Mouse (Mus musculus): ENCODE results near the gene Prr15l. TPM values are rescaled to one million over a fixed set of nuclear protein-coding genes. Genes with fewer than 3 reads are reported as not detected.

The Prr15l gene
- polyA plus RNA-seq, 1 experiment from 2014 or later, result 0.16 TPM

- H3K4me1 ChIP-seq (ENCODE audit: control insufficient read depth, insufficient read depth, low read length), result no peaks in the 10 kb centered on the region
- WGBS, result 87% methylated on average over 10 of the region's 10 CpGs
- ATAC-seq (ENCODE audit: low FRiP score, low TSS enrichment) (no peak), DNase-seq (no peak)
- H3K36me3 ChIP-seq (ENCODE audit: control insufficient read depth, insufficient read depth, low read length), result peaks cover 63% of the 10 kb centered on the region
- H3K27me3 ChIP-seq (ENCODE audit: control insufficient read depth, insufficient read depth, low read length), result no peaks in the 10 kb centered on the region
- no peak overlapping the region for H3K4me3 ChIP-seq (replicated peaks; ENCODE audit: low read depth, low read length)
- no peak overlapping the region for H3K4me2 ChIP-seq (ENCODE audit: low read length)
- no peak overlapping the region for H3K27ac ChIP-seq (replicated peaks; ENCODE audit: low read depth, low read length)
- no peaks in the 10 kb centered on the region for H3K9me3 ChIP-seq (ENCODE audit: control insufficient read depth, low read length)
- H3K9ac ChIP-seq (replicated peaks; ENCODE audit: low read length), result no peak overlapping the region
Measured at GRCm38 (mm10) chr11:96952426-96952825, 24.5 kb downstream of the Prr15l start.

GRCm38 (mm10) chr11:96952896-96953295, 25.0 kb downstream of the Prr15l start:
- no peak for DNase-seq
- H3K9ac ChIP-seq (replicated peaks; ENCODE audit: low read length), result no peak overlapping the region
- no peak overlapping the region for H3K4me3 ChIP-seq (replicated peaks; ENCODE audit: low read depth, low read length)
- WGBS, result 87% methylated on average over 6 of the region's 6 CpGs
- no peak for ATAC-seq (ENCODE audit: low FRiP score, low TSS enrichment)
- H3K36me3 ChIP-seq (ENCODE audit: control insufficient read depth, insufficient read depth, low read length), result peaks cover 68% of the 10 kb centered on the region
- H3K4me1 ChIP-seq (ENCODE audit: control insufficient read depth, insufficient read depth, low read length), result no peaks in the 10 kb centered on the region
- H3K27ac ChIP-seq (replicated peaks; ENCODE audit: low read depth, low read length), result no peak overlapping the region
- H3K27me3 ChIP-seq (ENCODE audit: control insufficient read depth, insufficient read depth, low read length), result no peaks in the 10 kb centered on the region
- H3K9me3 ChIP-seq (ENCODE audit: control insufficient read depth, low read length), result no peaks in the 10 kb centered on the region
- H3K4me2 ChIP-seq (ENCODE audit: low read length), result no peak overlapping the region

- peaks cover 86% of the 10 kb centered on the region for H3K36me3 ChIP-seq (ENCODE audit: control insufficient read depth, insufficient read depth, low read length)
- H3K4me2 ChIP-seq (ENCODE audit: low read length), result no peak overlapping the region
- H3K9ac ChIP-seq (replicated peaks; ENCODE audit: low read length), result no peak overlapping the region
- H3K9me3 ChIP-seq (ENCODE audit: control insufficient read depth, low read length), result no peaks in the 10 kb centered on the region
- H3K27ac ChIP-seq (replicated peaks; ENCODE audit: low read depth, low read length), result no peak overlapping the region
- ATAC-seq (ENCODE audit: low FRiP score, low TSS enrichment) (no peak), DNase-seq (no peak)
- no peak overlapping the region for H3K4me3 ChIP-seq (replicated peaks; ENCODE audit: low read depth, low read length)
- no peaks in the 10 kb centered on the region for H3K27me3 ChIP-seq (ENCODE audit: control insufficient read depth, insufficient read depth, low read length)
- 95% methylated on average over 4 of the region's 4 CpGs for WGBS
- H3K4me1 ChIP-seq (ENCODE audit: control insufficient read depth, insufficient read depth, low read length), result no peaks in the 10 kb centered on the region
Measured at GRCm38 (mm10) chr11:96955094-96955493, 27.2 kb downstream of the Prr15l start.

GRCm38 (mm10) chr11:96956009-96956724, 28.3 kb downstream of the Prr15l start:
- DNase-seq, result peak; percentile 62
- Histone ChIP-seq H3K4me1 (ENCODE audit: control insufficient read depth, insufficient read depth, low read length) (no peaks in the 10 kb centered on the region), H3K4me3 (replicated peaks; ENCODE audit: low read depth, low read length) (no peak overlapping the region), H3K9me3 (ENCODE audit: control insufficient read depth, low read length) (no peaks in the 10 kb centered on the region), H3K27ac (replicated peaks; ENCODE audit: low read depth, low read length) (no peak overlapping the region), H3K4me2 (ENCODE audit: low read length) (no peak overlapping the region), H3K36me3 (ENCODE audit: control insufficient read depth, insufficient read depth, low read length) (peaks cover 92% of the 10 kb centered on the region), H3K27me3 (ENCODE audit: control insufficient read depth, insufficient read depth, low read length) (no peaks in the 10 kb centered on the region), H3K9ac (replicated peaks; ENCODE audit: low read length) (no peak overlapping the region)
- WGBS, result 63% methylated on average over 20 of the region's 20 CpGs
- ATAC-seq (ENCODE audit: low FRiP score, low TSS enrichment), result no peak

- Histone ChIP-seq H3K4me1 (ENCODE audit: control insufficient read depth, insufficient read depth, low read length) (no peaks in the 10 kb centered on the region), H3K27ac (replicated peaks; ENCODE audit: low read depth, low read length) (no peak overlapping the region), H3K9me3 (ENCODE audit: control insufficient read depth, low read length) (no peaks in the 10 kb centered on the region), H3K27me3 (ENCODE audit: control insufficient read depth, insufficient read depth, low read length) (no peaks in the 10 kb centered on the region), H3K4me2 (ENCODE audit: low read length) (no peak overlapping the region), H3K4me3 (replicated peaks; ENCODE audit: low read depth, low read length) (no peak overlapping the region), H3K36me3 (ENCODE audit: control insufficient read depth, insufficient read depth, low read length) (peaks cover 92% of the 10 kb centered on the region), H3K9ac (replicated peaks; ENCODE audit: low read length) (no peak overlapping the region)
- DNase-seq, result no peak
- WGBS, result 93% methylated on average over 10 of the region's 10 CpGs
- ATAC-seq (ENCODE audit: low FRiP score, low TSS enrichment), result no peak
Measured at GRCm38 (mm10) chr11:96957061-96957805, 29.3 kb downstream of the Prr15l start.

GRCm38 (mm10) chr11:96963580-96963979, 35.7 kb downstream of the Prr15l start:
- peak; percentile 89 for DNase-seq
- H3K9ac ChIP-seq (replicated peaks; ENCODE audit: low read length), result no peak overlapping the region
- no peaks in the 10 kb centered on the region for H3K9me3 ChIP-seq (ENCODE audit: control insufficient read depth, low read length)
- H3K4me3 ChIP-seq (replicated peaks; ENCODE audit: low read depth, low read length), result no peak overlapping the region
- ATAC-seq (ENCODE audit: low FRiP score, low TSS enrichment), result no peak
- H3K36me3 ChIP-seq (ENCODE audit: control insufficient read depth, insufficient read depth, low read length), result peaks cover 45% of the 10 kb centered on the region
- H3K27ac ChIP-seq (replicated peaks; ENCODE audit: low read depth, low read length), result no peak overlapping the region
- no peak overlapping the region for H3K4me2 ChIP-seq (ENCODE audit: low read length)
- no peaks in the 10 kb centered on the region for H3K4me1 ChIP-seq (ENCODE audit: control insufficient read depth, insufficient read depth, low read length)
- no peaks in the 10 kb centered on the region for H3K27me3 ChIP-seq (ENCODE audit: control insufficient read depth, insufficient read depth, low read length)
- 17% methylated on average over 8 of the region's 8 CpGs for WGBS

GRCm38 (mm10) chr11:96966172-96966571, 38.3 kb downstream of the Prr15l start:
- ATAC-seq (ENCODE audit: low FRiP score, low TSS enrichment), result no peak
- Histone ChIP-seq H3K9ac (replicated peaks; ENCODE audit: low read length) (no peak overlapping the region), H3K36me3 (ENCODE audit: control insufficient read depth, insufficient read depth, low read length) (peaks cover 20% of the 10 kb centered on the region), H3K27me3 (ENCODE audit: control insufficient read depth, insufficient read depth, low read length) (no peaks in the 10 kb centered on the region), H3K4me2 (ENCODE audit: low read length) (no peak overlapping the region), H3K4me3 (replicated peaks; ENCODE audit: low read depth, low read length) (no peak overlapping the region), H3K9me3 (ENCODE audit: control insufficient read depth, low read length) (no peaks in the 10 kb centered on the region), H3K4me1 (ENCODE audit: control insufficient read depth, insufficient read depth, low read length) (no peaks in the 10 kb centered on the region), H3K27ac (replicated peaks; ENCODE audit: low read depth, low read length) (no peak overlapping the region)
- DNase-seq, result no peak
- WGBS, result 90% methylated on average over 3 of the region's 3 CpGs

- Histone ChIP-seq H3K4me3 (replicated peaks; ENCODE audit: low read depth, low read length) (no peak overlapping the region), H3K27me3 (ENCODE audit: control insufficient read depth, insufficient read depth, low read length) (no peaks in the 10 kb centered on the region), H3K27ac (replicated peaks; ENCODE audit: low read depth, low read length) (no peak overlapping the region), H3K9me3 (ENCODE audit: control insufficient read depth, low read length) (no peaks in the 10 kb centered on the region), H3K4me2 (ENCODE audit: low read length) (no peak overlapping the region), H3K36me3 (ENCODE audit: control insufficient read depth, insufficient read depth, low read length) (peaks cover 11% of the 10 kb centered on the region; the same call in 1 of the 2 replicates), H3K4me1 (ENCODE audit: control insufficient read depth, insufficient read depth, low read length) (no peaks in the 10 kb centered on the region), H3K9ac (replicated peaks; ENCODE audit: low read length) (no peak overlapping the region)
- WGBS, result 95% methylated on average over 13 of the region's 13 CpGs
- DNase-seq (no peak), ATAC-seq (ENCODE audit: low FRiP score, low TSS enrichment) (no peak)
Measured at GRCm38 (mm10) chr11:96966914-96967543, 39.1 kb downstream of the Prr15l start.

All from midbrain, embryonic 14.5 days (tissue).